Mouse (Mus musculus): Measurements from ENCODE around the gene Heyl. TPM values are rescaled to one million over a fixed set of nuclear protein-coding genes. Genes with fewer than 3 reads are reported as not detected.

Heyl gene
- total and polyA plus RNA-seq, 3 experiments: 0.05 TPM; not detected in 2

DNA sequence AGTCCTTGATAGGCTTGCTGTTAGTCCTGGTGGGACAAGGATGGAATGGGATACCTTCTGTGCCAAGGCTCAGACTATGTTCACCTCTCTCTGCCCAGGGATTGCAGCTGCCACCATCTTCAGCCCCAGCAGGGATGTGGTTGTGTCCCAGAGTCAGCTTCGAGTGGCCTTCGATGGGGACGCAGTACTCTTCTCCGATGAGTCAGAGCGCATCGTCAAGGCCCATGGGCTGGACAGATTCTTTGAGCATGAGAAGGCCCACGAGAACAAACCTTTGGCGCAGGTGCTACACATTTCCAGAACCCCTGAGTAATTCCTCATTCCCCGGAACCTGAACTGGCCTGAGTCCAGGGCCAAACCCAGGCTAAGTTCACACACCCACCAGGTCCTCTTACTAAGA is 19.4 kb upstream of the Heyl start:
- Histone ChIP-seq H3K9me3 (replicated peaks) (no peaks in the 10 kb centered on the region), H3K4me3 (ENCODE audit: low read depth, low read length) (no peak overlapping the region), H3K36me3 (replicated peaks) (no peaks in the 10 kb centered on the region), H3K4me1 (ENCODE audit: insufficient read depth, low read depth, low read length) (no peaks in the 10 kb centered on the region), H3K27me3 (ENCODE audit: insufficient read depth, low read length) (peaks cover 6% of the 10 kb centered on the region; the same call in 1 of the 2 replicates)
- TF ChIP-seq GATA2 (IDR thresholded peaks at IDR 0.05; ENCODE audit: borderline replicate concordance, low read depth, low read length) (no peak), POLR2AphosphoS5 (IDR thresholded peaks at IDR 0.05; ENCODE audit: insufficient replicate concordance, low read depth, low read length) (no peak), CTCF (IDR thresholded peaks at IDR 0.05; ENCODE audit: low read depth, low read length) (no peak), GATA1 (IDR thresholded peaks at IDR 0.05; ENCODE audit: borderline replicate concordance, low read length) (no peak), TAL1 (conservative IDR thresholded peaks at IDR 0.05; ENCODE audit: low read depth, low read length) (no peak)
- DNase-seq (ENCODE audit: low spot score) (no peak), ATAC-seq (ENCODE audit: extremely low read depth, insufficient number of reproducible peaks, low FRiP score, poor library complexity, severe bottlenecking) (no peak)

GRCm38 (mm10) chr4:123215367-123215766 is 18.0 kb upstream of the Heyl start:
- Histone ChIP-seq H3K36me3 (replicated peaks) (no peaks in the 10 kb centered on the region), H3K4me1 (ENCODE audit: insufficient read depth, low read depth, low read length) (no peaks in the 10 kb centered on the region), H3K9me3 (replicated peaks) (no peaks in the 10 kb centered on the region), H3K4me3 (ENCODE audit: low read depth, low read length) (no peak overlapping the region), H3K27me3 (ENCODE audit: insufficient read depth, low read length) (peaks cover 8% of the 10 kb centered on the region; the same call in 1 of the 2 replicates)
- TF ChIP-seq TAL1 (conservative IDR thresholded peaks at IDR 0.05; ENCODE audit: low read depth, low read length) (no peak), GATA2 (IDR thresholded peaks at IDR 0.05; ENCODE audit: borderline replicate concordance, low read depth, low read length) (no peak), CTCF (IDR thresholded peaks at IDR 0.05; ENCODE audit: low read depth, low read length) (no peak), POLR2AphosphoS5 (IDR thresholded peaks at IDR 0.05; ENCODE audit: insufficient replicate concordance, low read depth, low read length) (no peak), GATA1 (IDR thresholded peaks at IDR 0.05; ENCODE audit: borderline replicate concordance, low read length) (no peak)
- DNase-seq (ENCODE audit: low spot score): no peak
- ATAC-seq (ENCODE audit: extremely low read depth, insufficient number of reproducible peaks, low FRiP score, poor library complexity, severe bottlenecking): no peak

- H3K27me3 ChIP-seq (ENCODE audit: insufficient read depth, low read length): peaks cover 8% of the 10 kb centered on the region; the same call in 1 of the 2 replicates
- no peaks in the 10 kb centered on the region for H3K9me3 ChIP-seq (replicated peaks)
- no peak overlapping the region for H3K4me3 ChIP-seq (ENCODE audit: low read depth, low read length)
- no peaks in the 10 kb centered on the region for H3K36me3 ChIP-seq (replicated peaks)
- peak; percentile 78 for TF ChIP-seq CTCF (IDR thresholded peaks at IDR 0.05; ENCODE audit: low read depth, low read length)
- no peak for TF ChIP-seq GATA2 (IDR thresholded peaks at IDR 0.05; ENCODE audit: borderline replicate concordance, low read depth, low read length)
- peak; percentile 54 for ATAC-seq (ENCODE audit: extremely low read depth, insufficient number of reproducible peaks, low FRiP score, poor library complexity, severe bottlenecking)
- H3K4me1 ChIP-seq (ENCODE audit: insufficient read depth, low read depth, low read length): no peaks in the 10 kb centered on the region
- DNase-seq (ENCODE audit: low spot score): peak; percentile 20
These were observed 16.6 kb upstream of the Heyl start for GRCm38 (mm10) chr4:123216782-123217181.

GRCm38 (mm10) chr4:123219720-123220357 is 13.5 kb upstream of the Heyl start:
- peak; percentile 52 for ATAC-seq (ENCODE audit: extremely low read depth, insufficient number of reproducible peaks, low FRiP score, poor library complexity, severe bottlenecking)
- Histone ChIP-seq H3K4me1 (ENCODE audit: insufficient read depth, low read depth, low read length) (no peaks in the 10 kb centered on the region), H3K4me3 (ENCODE audit: low read depth, low read length) (no peak overlapping the region), H3K36me3 (replicated peaks) (no peaks in the 10 kb centered on the region), H3K9me3 (replicated peaks) (no peaks in the 10 kb centered on the region), H3K27me3 (ENCODE audit: insufficient read depth, low read length) (peaks cover 8% of the 10 kb centered on the region; the same call in 1 of the 2 replicates)
- peak; percentile 35 for DNase-seq (ENCODE audit: low spot score)
- TF ChIP-seq POLR2AphosphoS5 (IDR thresholded peaks at IDR 0.05; ENCODE audit: insufficient replicate concordance, low read depth, low read length) (no peak), CTCF (IDR thresholded peaks at IDR 0.05; ENCODE audit: low read depth, low read length) (peak; percentile 95)

GRCm38 (mm10) chr4:123220637-123221036 is 12.7 kb upstream of the Heyl start:
- no peaks in the 10 kb centered on the region for H3K9me3 ChIP-seq (replicated peaks)
- no peaks in the 10 kb centered on the region for H3K36me3 ChIP-seq (replicated peaks)
- H3K4me3 ChIP-seq (ENCODE audit: low read depth, low read length): no peak overlapping the region
- H3K4me1 ChIP-seq (ENCODE audit: insufficient read depth, low read depth, low read length): no peaks in the 10 kb centered on the region
- peaks cover 8% of the 10 kb centered on the region; the same call in 1 of the 2 replicates for H3K27me3 ChIP-seq (ENCODE audit: insufficient read depth, low read length)
- DNase-seq (ENCODE audit: low spot score): no peak
- no peak for ATAC-seq (ENCODE audit: extremely low read depth, insufficient number of reproducible peaks, low FRiP score, poor library complexity, severe bottlenecking)
- TF ChIP-seq POLR2AphosphoS5 (IDR thresholded peaks at IDR 0.05; ENCODE audit: insufficient replicate concordance, low read depth, low read length) (no peak), GATA1 (IDR thresholded peaks at IDR 0.05; ENCODE audit: borderline replicate concordance, low read length) (no peak), TAL1 (conservative IDR thresholded peaks at IDR 0.05; ENCODE audit: low read depth, low read length) (no peak), CTCF (IDR thresholded peaks at IDR 0.05; ENCODE audit: low read depth, low read length) (no peak), GATA2 (IDR thresholded peaks at IDR 0.05; ENCODE audit: borderline replicate concordance, low read depth, low read length) (no peak)

DNA sequence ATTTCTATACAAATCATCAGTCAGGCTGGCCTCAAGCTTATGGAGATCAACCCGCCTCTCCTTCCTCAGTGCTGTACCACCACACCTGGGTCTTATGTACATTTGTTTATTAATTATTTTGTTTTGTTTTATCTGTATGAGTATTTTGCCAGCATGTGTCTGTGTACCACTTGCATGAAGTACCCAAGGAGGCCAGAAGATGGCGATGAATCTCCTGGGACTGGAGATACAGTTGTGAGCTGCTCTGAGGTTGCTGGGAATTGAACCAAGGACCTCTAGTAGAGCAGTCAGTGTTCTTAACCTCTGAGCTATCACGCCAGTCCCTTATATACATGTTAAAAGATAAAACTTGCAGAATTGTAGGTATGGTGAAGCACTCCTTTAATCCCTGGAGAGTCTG is 10.0 kb upstream of the Heyl start:
- Histone ChIP-seq H3K4me3 (ENCODE audit: low read depth, low read length) (no peak overlapping the region), H3K4me1 (ENCODE audit: insufficient read depth, low read depth, low read length) (no peaks in the 10 kb centered on the region), H3K9me3 (replicated peaks) (no peaks in the 10 kb centered on the region), H3K27me3 (ENCODE audit: insufficient read depth, low read length) (peaks cover 13% of the 10 kb centered on the region), H3K36me3 (replicated peaks) (no peaks in the 10 kb centered on the region)
- TF ChIP-seq GATA2 (IDR thresholded peaks at IDR 0.05; ENCODE audit: borderline replicate concordance, low read depth, low read length): no peak
- no peak for TF ChIP-seq TAL1 (conservative IDR thresholded peaks at IDR 0.05; ENCODE audit: low read depth, low read length)
- no peak for TF ChIP-seq GATA1 (IDR thresholded peaks at IDR 0.05; ENCODE audit: borderline replicate concordance, low read length)
- no peak for TF ChIP-seq POLR2AphosphoS5 (IDR thresholded peaks at IDR 0.05; ENCODE audit: insufficient replicate concordance, low read depth, low read length)
- no peak for TF ChIP-seq CTCF (IDR thresholded peaks at IDR 0.05; ENCODE audit: low read depth, low read length)
- ATAC-seq (ENCODE audit: extremely low read depth, insufficient number of reproducible peaks, low FRiP score, poor library complexity, severe bottlenecking) (0 out of 2 replicates have a peak, but pooled peaks have one; percentile 40), DNase-seq (ENCODE audit: low spot score) (no peak)

Data from G1E (cell line).